Mouse (Mus musculus): Measurements from ENCODE around the gene Hectd1.

Gene Hectd1

GRCm38 (mm10) chr12:51706673-51707235 is 122.6 kb downstream of the Hectd1 start:
- TF ChIP-seq GATA4 (IDR thresholded peaks at IDR 0.05; ENCODE audit: insufficient replicate concordance, low read length) = no peak

GRCm38 (mm10) chr12:51705778-51706177 is 123.6 kb downstream of the Hectd1 start:
- no peak for TF ChIP-seq GATA4 (IDR thresholded peaks at IDR 0.05; ENCODE audit: insufficient replicate concordance, low read length)

- no peak for TF ChIP-seq GATA4 (IDR thresholded peaks at IDR 0.05; ENCODE audit: insufficient replicate concordance, low read length)
These were observed 124.8 kb downstream of the Hectd1 start for GRCm38 (mm10) chr12:51704572-51704971.

- TF ChIP-seq GATA4 (IDR thresholded peaks at IDR 0.05; ENCODE audit: insufficient replicate concordance, low read length) = no peak
These were observed 125.5 kb downstream of the Hectd1 start for GRCm38 (mm10) chr12:51703859-51704258.

GRCm38 (mm10) chr12:51701723-51702122 is 127.6 kb downstream of the Hectd1 start:
- TF ChIP-seq GATA4 (IDR thresholded peaks at IDR 0.05; ENCODE audit: insufficient replicate concordance, low read length) = no peak

GRCm38 (mm10) chr12:51699623-51700393 is 129.5 kb downstream of the Hectd1 start:
- TF ChIP-seq GATA4 (IDR thresholded peaks at IDR 0.05; ENCODE audit: insufficient replicate concordance, low read length) = no peak

GRCm38 (mm10) chr12:51696157-51696556 is 133.2 kb downstream of the Hectd1 start:
- TF ChIP-seq GATA4 (IDR thresholded peaks at IDR 0.05; ENCODE audit: insufficient replicate concordance, low read length) = no peak

- TF ChIP-seq GATA4 (IDR thresholded peaks at IDR 0.05; ENCODE audit: insufficient replicate concordance, low read length) = peak; percentile 79; the same call in 1 of the 2 replicates
These were observed 134.4 kb downstream of the Hectd1 start for GRCm38 (mm10) chr12:51694966-51695365.

GRCm38 (mm10) chr12:51694096-51694495 is 135.2 kb downstream of the Hectd1 start:
- TF ChIP-seq GATA4 (IDR thresholded peaks at IDR 0.05; ENCODE audit: insufficient replicate concordance, low read length) = no peak
